Mouse (Mus musculus) midbrain, embryonic 10.5 days (tissue): ENCODE measurements around the gene Hist1h4m. TPM values are rescaled to one million over a fixed set of nuclear protein-coding genes. Genes with fewer than 3 reads are reported as not detected.

Experiments used
- microRNA-seq: library from miRNA; unstranded; fragments of <30 nt; microRNA quantifications from one replicate; pipeline ENCODE4, GENCODE M21; 2017
- polyA plus RNA-seq: library from polyadenylated mRNA; unstranded; fragments of >200 nt; fragmentation: Nextera tagmentation; extraction: Ambion mirVana; gene quantifications from 2 replicates; pipeline ENCODE4 v1.2.1, GENCODE M21; 2016

The Hist1h4m gene
- polyA plus RNA-seq, 1 experiment from 2014 or later, result not detected

Small RNA genes within 50 kb of the gene (microRNA-seq; reads per million reads assigned to microRNA genes)
- not detected for gene Gm19658
- not detected for gene Gm44346
- not detected for gene Gm44466

Other genes with a start within 250 kb of the Hist1h4m start
- gene Olfr1364, start 230.0 kb upstream of the Hist1h4m start, polyA plus RNA-seq, result not detected in 2 replicates
- not detected in 2 replicates for gene Olfr1362, start 197.7 kb upstream of the Hist1h4m start, polyA plus RNA-seq
- gene Olfr11, start 169.2 kb upstream of the Hist1h4m start, polyA plus RNA-seq, result not detected in 2 replicates
- not detected in 2 replicates for gene Olfr1361, start 148.4 kb upstream of the Hist1h4m start, polyA plus RNA-seq
- gene Olfr1360, start 134.3 kb upstream of the Hist1h4m start, polyA plus RNA-seq, result not detected in 2 replicates
- not detected in 2 replicates for gene Olfr1359, start 113.6 kb upstream of the Hist1h4m start, polyA plus RNA-seq
- 1.4 and 3.4 TPM in 2 replicates for gene Hist1h2bl, start 95.6 kb upstream of the Hist1h4m start, polyA plus RNA-seq
- gene Hist1h2ai, start 95.3 kb upstream of the Hist1h4m start, polyA plus RNA-seq, result 12.2 and 21.8 TPM in 2 replicates
- 8.9 and 11.3 TPM in 2 replicates for gene Hist1h3h, start 94.1 kb upstream of the Hist1h4m start, polyA plus RNA-seq
- 5.2 and 7.5 TPM in 2 replicates for gene Hist1h2bm, start 89.7 kb upstream of the Hist1h4m start, polyA plus RNA-seq
- gene Hist1h4j, start 76.7 kb upstream of the Hist1h4m start, polyA plus RNA-seq, result 1.0 and 1.2 TPM in 2 replicates
- gene Hist1h4k, start 61.2 kb upstream of the Hist1h4m start, polyA plus RNA-seq, result 1.7 and 6.4 TPM in 2 replicates
- 16.8 and 19.9 TPM in 2 replicates for gene Hist1h2ak, start 57.9 kb upstream of the Hist1h4m start, polyA plus RNA-seq
- gene Hist1h2bn, start 57.6 kb upstream of the Hist1h4m start, polyA plus RNA-seq, result 0.55 and 2.6 TPM in 2 replicates
- gene Hist1h1b, start 31.1 kb upstream of the Hist1h4m start, polyA plus RNA-seq, result 31.5 and 37.7 TPM in 2 replicates
- gene Hist1h3i, start 28.4 kb upstream of the Hist1h4m start, polyA plus RNA-seq, result 114 and 126 TPM in 2 replicates
- gene Hist1h2an, start 24.5 kb upstream of the Hist1h4m start, polyA plus RNA-seq, result 11.7 and 15.4 TPM in 2 replicates
- gene Hist1h2bp, start 24.3 kb upstream of the Hist1h4m start, polyA plus RNA-seq, result 3.9 and 4.2 TPM in 2 replicates
- 15.4 and 17.4 TPM in 2 replicates for gene Hist1h2bq, start 1.5 kb upstream of the Hist1h4m start, polyA plus RNA-seq
- gene Hist1h2ao, start 1.3 kb upstream of the Hist1h4m start, polyA plus RNA-seq, result 1.6 TPM in 1 of 2 replicates, not detected in the other
- 7.7 and 10.8 TPM in 2 replicates for gene Hist1h4n, start 20.4 kb downstream of the Hist1h4m start, polyA plus RNA-seq
- 5,863 and 6,710 TPM in 2 replicates for gene Hist1h2ap, start 21.8 kb downstream of the Hist1h4m start, polyA plus RNA-seq
- 15.6 and 19.0 TPM in 2 replicates for gene Hist1h2br, start 22.0 kb downstream of the Hist1h4m start, polyA plus RNA-seq
- gene Zfp184, start 133.3 kb downstream of the Hist1h4m start, polyA plus RNA-seq, result 23.8 and 24.8 TPM in 2 replicates
- gene Pom121l2, start 169.4 kb downstream of the Hist1h4m start, polyA plus RNA-seq, result 0.11 TPM in 1 of 2 replicates, not detected in the other
- gene Prss16, start 198.0 kb downstream of the Hist1h4m start, polyA plus RNA-seq, result not detected in 2 replicates
- 10.6 and 11.4 TPM in 2 replicates for gene Hist1h2ah, start 223.8 kb downstream of the Hist1h4m start, polyA plus RNA-seq
- gene Hist1h2bk, start 224.1 kb downstream of the Hist1h4m start, polyA plus RNA-seq, result 9.4 and 9.7 TPM in 2 replicates
- gene Hist1h4i, start 229.6 kb downstream of the Hist1h4m start, polyA plus RNA-seq, result 51.3 and 52.5 TPM in 2 replicates
- gene Hist1h2ag, start 231.2 kb downstream of the Hist1h4m start, polyA plus RNA-seq, result 64.8 and 64.9 TPM in 2 replicates
- 14.7 and 16.2 TPM in 2 replicates for gene Hist1h2bj, start 231.5 kb downstream of the Hist1h4m start, polyA plus RNA-seq